Mouse (Mus musculus) layer of hippocampus, adult 11-12 months (tissue): ENCODE measurements around the gene Plekhg5.
A peak's percentile ranks its signal among the peaks of the same experiment; 100 is the strongest.

Source experiments
- DNase-seq: peaks from one replicate; pipeline ENCODE4 v3.0.0; 2022; ENCODE audit warnings: low spot score

Plekhg5 gene

DNA sequence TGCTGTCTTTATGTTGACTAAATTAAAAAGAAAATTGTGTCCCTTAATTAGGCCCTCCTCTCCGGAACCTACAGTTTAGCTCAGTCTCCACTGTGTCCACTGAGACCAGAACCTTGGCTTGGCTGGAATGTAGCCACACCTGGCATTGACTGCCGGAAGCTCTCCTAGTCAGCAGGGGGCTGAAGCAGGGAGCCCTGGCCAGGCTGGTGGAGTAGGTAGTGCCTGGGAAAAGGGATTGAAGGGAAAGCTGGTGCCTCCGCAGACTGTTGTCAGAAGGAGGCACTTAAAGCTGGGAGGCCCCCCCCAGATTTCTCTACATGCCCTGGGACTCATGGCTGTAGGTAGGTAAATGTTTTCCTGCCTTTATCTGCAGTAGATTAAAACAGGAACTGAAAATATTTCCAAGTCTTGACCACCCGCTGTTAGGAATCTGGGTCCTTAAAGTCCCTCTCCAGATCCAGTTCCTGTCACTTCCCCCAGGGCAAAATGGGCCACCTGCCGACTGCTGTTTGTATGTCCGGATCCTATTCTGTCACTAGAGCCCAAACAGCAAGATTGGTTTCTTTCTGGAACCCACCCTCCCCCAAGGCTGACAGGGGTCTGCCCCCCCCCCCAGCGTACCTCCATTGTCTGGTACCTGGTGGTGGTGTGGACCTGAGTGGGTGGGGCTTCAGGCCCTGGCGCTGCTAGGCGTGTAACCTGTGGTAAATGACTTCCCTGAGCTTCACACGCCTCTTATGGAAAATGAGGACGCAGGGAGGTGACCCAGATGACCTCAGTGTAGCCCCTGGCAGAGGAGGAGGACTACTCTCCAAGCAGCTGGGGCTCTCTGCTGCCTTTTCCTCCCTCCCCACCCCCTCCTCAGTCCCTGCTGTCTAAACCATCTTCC lies 25.9 kb downstream of the Plekhg5 start:
- DNase-seq = no peak

GRCm38 (mm10) chr4:152100541-152100940 lies 28.2 kb downstream of the Plekhg5 start:
- DNase-seq = no peak

DNA sequence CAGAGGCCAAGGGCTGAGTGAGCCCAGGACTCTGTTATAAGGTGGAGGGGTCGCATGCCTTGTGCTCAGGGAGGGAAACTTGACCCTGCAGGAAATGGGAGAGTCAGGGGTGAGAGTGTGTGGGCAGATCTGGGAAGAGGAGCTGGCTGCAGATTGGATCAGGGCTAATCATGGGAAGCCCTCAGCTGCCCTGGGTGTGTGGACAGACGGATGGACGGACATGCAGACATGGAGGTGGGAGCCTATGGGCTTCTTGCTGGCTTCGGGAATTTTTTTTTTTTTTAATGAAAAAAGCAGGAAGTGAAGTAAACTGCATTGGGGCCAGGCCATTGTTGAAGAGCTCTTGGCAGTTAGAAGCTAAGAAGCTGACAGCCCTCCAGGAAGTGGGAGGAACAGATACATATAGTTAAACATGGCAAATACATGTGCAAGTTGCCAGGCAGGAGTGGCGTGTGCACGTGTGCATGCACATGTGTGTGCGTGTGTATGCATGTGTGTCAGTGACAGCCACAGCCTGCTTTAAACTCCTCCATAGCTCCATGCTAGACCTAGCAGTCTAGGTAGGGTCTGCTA lies 28.9 kb downstream of the Plekhg5 start:
- no peak for DNase-seq

DNA sequence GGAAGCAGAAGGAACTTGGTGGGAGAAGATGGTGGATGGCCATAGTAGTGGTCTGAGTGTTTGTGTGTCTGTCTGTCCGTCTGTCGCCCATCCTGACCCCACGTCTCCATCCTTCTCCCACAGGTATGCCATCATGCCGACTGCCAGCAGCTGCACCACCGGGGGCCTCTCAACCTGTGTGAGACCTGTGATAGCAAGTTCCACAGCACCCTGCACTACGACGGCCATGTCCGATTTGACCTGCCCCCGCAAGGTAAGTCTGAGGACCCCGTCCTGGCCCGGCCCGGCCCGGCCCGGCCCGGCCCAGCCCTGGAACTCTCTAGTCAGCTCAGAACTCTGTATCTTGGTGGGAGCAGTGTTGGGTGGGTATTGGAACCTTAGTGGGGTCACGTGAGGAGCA lies 29.6 kb downstream of the Plekhg5 start:
- no peak for DNase-seq

DNA sequence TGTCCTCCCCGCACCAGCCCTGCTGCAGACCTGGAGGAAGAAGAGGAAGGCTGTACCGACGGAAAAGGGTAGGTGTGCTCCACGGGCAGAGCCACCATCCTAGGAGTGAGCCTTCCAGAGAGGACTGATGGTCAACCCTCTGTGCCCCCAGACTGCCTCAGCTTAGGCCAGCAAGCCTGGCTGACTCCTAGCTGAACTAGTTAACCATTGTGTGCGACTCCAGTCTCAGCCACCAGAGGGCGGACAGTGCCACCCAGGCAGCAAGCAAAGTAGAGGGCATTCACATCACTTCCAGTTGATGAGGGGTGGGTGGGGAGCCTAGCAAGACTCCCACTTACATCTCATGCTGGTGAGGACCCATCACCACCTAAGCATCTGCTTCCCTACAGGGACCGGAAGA lies 30.7 kb downstream of the Plekhg5 start:
- peak; percentile 76 for DNase-seq

DNA sequence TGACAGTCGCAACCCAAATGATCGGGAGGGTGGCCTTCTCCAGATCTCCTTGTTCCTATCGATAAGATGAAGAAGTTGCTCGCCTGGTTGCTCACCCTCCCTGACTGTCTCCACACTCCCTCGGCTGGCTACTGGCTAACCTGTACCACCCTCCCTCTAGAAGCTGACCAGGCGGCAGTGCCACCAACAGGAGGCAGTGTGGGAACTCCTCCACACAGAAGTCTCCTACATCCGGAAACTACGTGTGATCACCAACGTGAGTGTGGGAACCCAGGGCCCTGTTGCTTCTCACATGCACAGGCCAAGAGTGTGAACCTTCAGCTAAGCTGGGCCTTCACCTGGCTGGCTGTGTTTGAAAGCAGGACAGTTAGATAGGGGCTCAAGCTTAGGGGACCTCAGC lies 34.4 kb downstream of the Plekhg5 start:
- no peak for DNase-seq

DNA sequence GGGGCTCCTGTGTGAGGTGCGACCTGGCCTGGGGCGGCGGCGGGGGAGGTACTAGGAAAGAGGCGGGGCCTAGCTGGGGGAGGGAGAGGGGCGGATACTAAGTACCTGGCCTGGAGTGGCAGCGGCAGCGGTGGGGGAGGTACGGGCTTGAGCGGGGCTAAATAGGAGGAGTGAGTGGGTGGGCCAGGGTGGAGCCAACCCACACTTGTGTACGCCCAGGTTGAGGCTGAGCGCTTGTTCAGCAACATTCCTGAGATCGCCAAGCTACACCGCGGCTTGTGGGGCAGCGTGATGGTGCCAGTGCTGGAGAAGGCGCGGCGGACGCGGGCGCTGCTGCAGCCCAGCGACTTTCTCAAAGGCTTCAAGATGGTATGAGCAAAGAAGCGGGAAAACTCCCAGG lies 35.2 kb downstream of the Plekhg5 start:
- DNase-seq = no peak

DNA sequence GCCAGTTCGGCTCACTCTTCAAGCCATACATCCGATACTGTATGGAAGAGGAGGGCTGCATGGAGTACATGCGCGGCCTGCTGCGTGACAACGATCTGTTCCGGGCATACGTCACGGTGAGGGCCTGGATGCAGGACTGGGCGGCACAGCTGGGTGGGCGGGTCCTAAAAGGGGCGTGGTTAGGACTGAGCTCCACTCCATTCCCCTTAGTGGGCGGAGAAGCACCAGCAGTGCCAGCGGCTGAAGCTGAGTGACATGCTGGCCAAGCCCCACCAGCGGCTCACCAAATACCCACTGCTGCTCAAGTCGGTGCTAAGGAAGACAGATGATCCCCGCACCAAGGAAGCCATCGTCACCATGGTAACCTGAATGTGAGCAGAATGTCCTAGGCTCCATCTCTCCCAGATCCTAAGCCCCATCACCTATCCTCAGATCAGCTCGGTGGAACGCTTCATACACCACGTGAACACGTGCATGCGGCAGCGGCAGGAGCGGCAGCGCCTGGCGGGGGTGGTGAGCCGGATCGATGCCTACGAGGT lies 35.7 kb downstream of the Plekhg5 start:
- peak; percentile 56 for DNase-seq

DNA sequence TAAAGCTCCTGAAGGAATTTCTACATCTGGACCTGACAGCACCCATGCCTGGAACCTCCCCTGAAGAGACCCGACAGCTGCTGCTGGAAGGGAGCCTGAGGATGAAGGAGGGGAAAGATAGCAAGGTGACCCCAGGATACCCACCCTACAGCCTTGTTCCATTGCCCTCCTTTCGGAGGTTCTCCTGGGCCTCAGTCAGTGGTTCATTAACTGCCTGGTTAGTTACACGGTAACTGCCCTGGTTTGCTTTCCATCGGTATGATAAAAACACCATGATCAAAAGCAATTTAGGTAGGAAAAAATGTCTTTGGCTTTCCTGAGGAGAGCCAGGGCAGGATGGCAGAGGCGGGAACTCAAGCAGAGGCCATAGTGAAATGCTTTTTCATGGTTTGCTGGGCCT lies 36.4 kb downstream of the Plekhg5 start:
- DNase-seq = no peak

DNA sequence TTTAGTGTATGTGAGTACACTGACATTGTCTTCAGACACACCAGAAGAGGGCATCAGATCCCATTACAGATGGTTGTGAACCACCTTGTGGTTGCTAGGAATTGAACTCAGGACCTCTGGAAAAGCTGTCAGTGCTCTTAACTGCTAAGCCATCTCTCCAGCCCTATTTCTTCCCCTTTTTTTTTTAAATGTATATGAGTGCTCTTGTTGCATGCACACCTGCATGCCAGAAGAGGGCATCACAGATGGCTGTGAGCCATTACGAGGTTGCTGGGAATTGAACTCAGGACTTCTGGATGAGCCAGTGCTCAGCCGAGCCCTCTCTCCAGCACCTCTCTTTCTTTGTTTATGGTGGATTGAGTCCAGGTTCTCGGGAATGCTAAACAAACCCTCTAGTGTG lies 37.2 kb downstream of the Plekhg5 start:
- DNase-seq = no peak

DNA sequence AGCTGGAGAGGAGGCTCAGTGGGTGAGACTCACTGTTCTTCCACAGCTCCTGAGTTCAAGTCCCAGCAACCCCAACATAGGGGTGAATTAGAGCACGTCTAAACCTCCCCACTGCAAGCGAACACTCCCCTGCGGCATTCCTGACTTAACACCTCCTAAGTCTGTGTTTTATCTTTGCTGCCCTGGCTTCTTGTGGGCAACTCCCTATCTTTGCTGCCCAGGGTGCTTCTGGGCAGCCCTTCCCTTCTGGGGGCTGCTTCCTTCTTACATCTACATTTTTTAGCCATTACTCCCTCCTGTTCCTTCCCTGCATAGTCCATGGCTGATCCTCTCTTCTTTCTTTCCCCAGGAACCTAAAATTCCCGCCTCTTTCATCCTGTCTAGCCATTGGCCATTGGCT lies 38.4 kb downstream of the Plekhg5 start:
- no peak for DNase-seq

DNA sequence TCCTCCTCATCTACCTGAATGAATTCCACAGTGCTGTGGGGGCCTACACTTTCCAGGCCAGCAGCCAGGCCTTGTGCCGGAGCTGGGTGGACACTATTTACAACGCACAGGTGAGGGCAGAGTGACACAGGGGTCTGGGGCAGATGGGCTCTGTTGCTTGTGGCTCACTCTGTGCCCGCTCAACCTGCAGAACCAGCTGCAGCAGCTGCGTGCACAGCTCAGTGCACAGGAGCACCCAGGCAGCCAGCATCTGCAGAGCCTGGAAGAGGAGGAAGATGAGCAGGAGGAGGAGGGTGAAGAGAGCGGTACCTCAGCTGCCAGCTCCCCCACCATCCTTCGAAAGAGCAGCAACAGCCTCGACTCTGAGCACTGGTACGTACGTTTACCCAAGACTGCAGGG lies 40.0 kb downstream of the Plekhg5 start:
- no peak for DNase-seq

DNA sequence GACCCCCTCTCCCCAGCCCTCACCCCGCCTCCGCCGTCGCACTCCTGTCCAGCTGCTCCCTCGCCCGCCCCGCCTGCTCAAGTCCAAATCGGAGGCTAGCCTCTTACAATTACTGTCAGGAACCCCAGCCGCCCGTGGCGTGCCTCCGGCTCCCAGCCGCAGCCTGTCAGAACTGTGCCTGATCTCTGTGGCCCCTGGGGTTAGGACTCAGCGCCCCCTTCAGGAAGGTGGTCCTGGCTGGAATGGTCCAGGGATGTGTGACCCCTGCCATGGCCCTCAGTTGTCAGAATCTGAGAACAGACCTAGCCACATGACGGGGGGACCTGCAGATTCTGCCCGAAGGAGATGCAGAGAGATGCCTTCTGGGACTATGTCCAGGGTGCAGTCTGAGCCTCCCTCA lies 41.8 kb downstream of the Plekhg5 start:
- DNase-seq = no peak

DNA sequence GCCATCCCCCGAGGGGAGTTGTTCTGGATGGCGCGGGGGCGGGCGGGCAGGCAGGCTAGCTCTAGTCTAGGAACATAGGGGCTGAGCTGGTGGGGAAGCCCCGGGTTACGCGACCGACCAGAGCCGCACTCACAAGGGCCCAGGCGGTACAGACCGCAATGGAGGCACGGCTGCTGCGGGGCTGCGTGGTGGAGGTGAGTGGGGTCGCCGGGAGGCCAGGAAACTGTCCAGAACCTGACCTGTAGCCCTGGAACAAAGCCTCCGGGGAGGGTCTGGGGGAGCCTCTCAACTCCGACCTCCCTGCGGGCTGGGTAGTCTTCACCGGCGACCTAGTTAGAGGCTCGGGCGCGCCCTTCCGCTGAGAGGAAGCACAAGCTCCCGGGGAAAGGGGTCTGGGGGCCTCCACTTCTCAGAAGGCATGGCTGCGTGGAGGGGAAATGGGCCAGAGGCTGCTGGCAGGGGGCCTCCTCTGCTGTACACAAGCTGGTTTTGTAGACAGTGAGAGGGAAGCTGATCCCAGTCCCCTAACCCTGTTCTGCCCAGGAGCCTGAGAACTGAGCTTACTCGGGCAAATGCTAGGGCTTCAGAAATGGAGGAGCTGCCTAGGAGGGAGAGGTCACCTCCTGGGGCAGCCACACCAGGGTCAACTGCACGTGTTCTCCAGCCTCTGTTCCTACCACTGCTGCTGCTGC lies 43.8 kb downstream of the Plekhg5 start, which contains the start of gene Tnfrsf25:
Gene Tnfrsf25, plus strand, starts transcription at position 14 of the 692 bp plus-strand sequence.
- no peak for DNase-seq

DNA sequence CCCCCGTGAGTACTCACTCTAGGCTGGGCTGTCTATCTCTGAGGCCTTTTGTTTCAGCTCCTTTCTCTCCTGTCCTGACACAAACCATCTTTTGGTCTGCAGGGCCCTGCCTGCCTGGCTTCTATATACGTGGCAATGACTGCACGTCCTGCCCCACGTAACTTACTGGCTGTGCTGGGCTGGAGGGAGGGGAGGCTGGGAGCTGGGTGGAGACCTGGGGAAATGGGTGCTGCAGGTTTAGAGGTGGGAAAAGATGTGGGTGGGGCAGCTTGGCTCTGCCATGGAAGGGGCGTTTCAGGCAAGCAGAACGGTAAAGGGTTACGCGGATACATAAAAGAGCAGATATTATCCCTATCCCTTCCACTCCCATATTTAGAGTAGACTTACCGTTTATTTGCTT lies 45.2 kb downstream of the Plekhg5 start:
- DNase-seq = no peak

DNA sequence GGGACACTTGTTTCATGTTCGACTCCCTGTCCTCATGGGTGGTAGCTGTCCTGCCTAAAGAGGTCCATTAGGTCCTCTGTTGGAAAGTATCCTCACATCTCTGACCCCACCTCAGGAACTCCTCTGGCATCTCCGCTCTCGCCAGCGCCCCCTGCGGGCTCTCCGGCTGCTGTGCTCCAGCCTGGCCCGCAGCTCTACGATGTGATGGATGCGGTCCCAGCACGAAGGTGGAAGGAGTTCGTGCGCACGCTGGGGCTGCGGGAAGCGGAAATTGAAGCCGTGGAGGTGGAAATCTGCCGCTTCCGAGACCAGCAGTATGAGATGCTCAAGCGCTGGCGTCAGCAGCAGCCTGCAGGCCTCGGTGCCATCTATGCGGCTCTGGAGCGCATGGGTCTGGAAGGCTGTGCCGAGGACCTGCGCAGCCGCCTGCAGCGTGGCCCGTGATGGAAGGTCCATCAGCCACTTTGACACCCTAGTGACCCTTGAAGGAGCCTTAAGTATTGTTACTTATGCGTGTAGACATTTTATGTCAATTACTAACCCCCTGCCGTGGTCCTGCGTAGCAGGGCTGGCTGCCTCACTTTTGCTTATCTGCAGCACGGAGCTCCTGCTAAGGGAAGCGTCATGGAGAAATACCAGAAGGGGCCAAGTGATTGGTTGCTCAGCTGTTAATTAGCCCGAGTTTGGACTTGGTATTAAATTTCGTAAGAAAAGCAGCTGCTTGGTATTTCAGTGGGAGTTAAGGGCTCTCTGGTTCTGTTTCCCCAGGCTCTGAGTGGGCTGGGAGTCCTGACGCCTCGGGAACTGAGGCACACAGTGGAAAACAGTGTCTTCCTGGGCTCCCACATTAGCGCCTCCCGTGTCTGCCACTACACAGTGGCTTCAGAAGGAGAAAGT lies 47.3 kb downstream of the Plekhg5 start:
- DNase-seq = peak; percentile 63

GRCm38 (mm10) chr4:152120311-152121182 lies 48.2 kb downstream of the Plekhg5 start:
- no peak for DNase-seq

DNA sequence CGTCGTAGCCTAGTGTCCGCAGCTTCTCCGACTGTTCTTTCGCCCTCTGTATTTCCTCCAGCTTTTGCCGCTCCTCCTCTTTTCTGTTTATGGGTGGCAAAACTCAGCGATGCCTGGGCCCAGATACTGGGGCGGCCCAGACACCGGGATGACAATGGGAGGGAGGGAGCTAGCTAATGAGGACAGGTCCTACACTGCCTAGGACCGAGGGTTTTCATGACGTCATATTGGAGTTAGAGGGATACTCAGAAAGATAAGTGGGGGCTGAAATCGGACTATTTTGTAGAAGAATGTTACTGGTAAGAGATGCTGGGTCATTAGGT lies 48.8 kb downstream of the Plekhg5 start:
- no peak for DNase-seq

DNA sequence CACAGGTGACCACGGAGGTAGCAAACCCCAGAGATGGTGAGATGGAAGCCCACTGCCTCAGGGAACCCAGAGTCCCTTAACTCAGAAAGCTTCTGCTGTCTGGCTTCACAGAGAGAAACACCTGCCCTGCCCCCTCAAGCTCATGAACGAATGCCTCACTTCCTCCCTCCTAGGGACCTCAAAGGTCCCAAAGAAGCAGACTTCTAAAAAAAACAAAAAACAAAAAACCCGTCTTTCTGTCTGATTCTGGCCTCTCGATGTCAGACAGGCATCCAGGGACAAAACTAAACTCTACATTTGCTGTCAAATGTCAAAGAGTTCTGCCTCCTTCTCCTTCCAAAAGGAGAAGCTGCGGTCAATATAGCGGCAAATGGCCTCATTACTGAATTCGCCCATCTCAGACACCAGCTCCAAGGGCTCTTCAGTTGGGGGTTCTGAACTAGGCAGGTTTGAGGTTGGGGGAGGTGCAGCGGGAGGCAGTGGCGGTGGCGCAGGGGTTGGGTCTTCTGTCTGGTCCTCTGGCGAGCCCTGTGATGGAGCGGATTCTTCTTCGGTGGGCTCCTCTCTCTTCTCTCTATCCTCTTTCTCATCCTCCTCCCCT lies 52.2 kb downstream of the Plekhg5 start:
- DNase-seq = no peak
